Mouse (Mus musculus): Measurements from ENCODE around the gene Ppid. TPM values are rescaled to one million over a fixed set of nuclear protein-coding genes. Genes with fewer than 3 reads are reported as not detected.

Ppid gene
- polyA plus RNA-seq, 1 experiment: 9.6 TPM

DNA sequence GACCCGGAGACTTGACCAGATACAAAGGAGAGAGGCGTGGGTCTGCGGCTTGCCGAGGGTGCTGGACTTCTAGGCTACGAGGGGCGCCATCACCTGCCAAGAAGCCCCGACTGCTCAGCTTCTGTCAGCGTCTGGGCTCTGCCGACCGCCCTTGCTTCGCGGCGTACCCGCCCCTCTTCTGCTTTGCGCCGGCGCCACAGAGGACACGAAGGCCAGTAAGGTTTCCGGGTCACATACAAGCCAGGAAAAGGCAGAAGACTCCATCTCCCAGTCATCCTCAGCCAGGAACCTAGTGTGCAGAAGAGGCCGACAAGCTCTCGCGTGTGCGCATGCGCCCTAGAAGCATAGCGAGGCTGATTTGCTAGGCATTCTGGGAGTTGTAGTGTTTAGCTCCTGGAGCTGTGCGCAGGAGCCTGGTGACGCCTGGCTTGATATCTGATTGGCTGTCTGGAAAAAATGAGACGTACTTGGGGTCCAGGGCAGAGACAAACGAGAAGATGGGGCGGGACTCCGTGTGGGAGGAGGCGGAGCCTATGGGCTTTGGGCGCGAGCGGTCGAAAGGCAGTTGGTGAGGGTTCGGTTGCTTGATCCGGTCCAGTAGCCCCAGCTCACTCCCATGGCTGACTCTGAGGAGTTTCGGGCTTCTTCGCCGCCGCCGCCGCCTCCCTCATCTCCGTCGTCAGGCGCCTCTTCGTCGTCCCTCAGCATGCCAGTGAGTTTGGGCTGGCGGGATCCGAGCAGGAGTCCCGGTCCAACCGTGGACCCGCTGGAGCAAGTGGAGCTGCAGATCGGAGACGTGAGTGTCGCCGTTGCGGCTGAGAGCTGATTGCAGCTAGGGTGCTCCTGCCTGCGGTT lies 37.6 kb downstream of the Ppid start, which contains the start of gene 4930579G24Rik:
TSS of gene 4930579G24Rik (plus strand) at position 519 of the 855 bp plus-strand sequence.
- Histone ChIP-seq H3K4me1 (ENCODE audit: control insufficient read depth, insufficient read depth, low read length) (peaks cover 4% of the 10 kb centered on the region), H3K4me3 (ENCODE audit: insufficient read depth, low read depth, low read length) (peak within 1 kb of the TSS; percentile 66), H3K36me3 (ENCODE audit: control insufficient read depth, insufficient read depth, low read length) (no peaks in the 10 kb centered on the region), H3K27ac (ENCODE audit: insufficient read depth, low read depth, low read length) (peak within 1 kb of the TSS; percentile 73), H3K27me3 (replicated peaks; ENCODE audit: control insufficient read depth, insufficient read depth, low read length) (no peaks in the 10 kb centered on the region)
- TF ChIP-seq POLR2A (IDR thresholded peaks at IDR 0.05; ENCODE audit: low read depth, low read length): peak; percentile 73
- TF ChIP-seq CTCF (conservative IDR thresholded peaks at IDR 0.05; ENCODE audit: insufficient read depth, insufficient read length, low read depth, low read length): no peak
- peak; percentile 99 for DNase-seq
- WGBS: under 1% methylated on average over 60 of the region's 60 CpGs

DNA sequence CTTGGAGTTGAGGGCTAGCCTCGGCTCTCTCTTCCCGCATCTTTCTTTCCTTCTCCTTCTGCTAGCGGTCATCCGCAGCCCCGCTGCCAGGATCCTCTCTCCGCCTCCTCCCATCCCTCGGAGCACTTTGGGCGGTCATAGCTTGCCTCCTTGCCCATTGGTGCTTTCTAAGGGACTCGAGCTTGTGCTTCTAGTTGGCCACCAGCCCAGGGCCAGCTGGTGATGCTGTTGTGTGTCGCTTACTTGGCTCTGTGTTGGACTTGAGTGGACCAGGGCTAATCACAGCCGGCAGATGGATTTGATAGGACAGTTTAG lies 38.2 kb downstream of the Ppid start, which contains the start of gene Etfdh:
TSS of gene Etfdh (minus strand) at position 85 of the 315 bp plus-strand sequence.
- Histone ChIP-seq H3K4me3 (ENCODE audit: insufficient read depth, low read depth, low read length) (peak within 1 kb of the TSS; percentile 66), H3K27me3 (replicated peaks; ENCODE audit: control insufficient read depth, insufficient read depth, low read length) (no peaks in the 10 kb centered on the region), H3K27ac (ENCODE audit: insufficient read depth, low read depth, low read length) (peak within 1 kb of the TSS; percentile 73), H3K36me3 (ENCODE audit: control insufficient read depth, insufficient read depth, low read length) (no peaks in the 10 kb centered on the region), H3K4me1 (ENCODE audit: control insufficient read depth, insufficient read depth, low read length) (peaks cover 4% of the 10 kb centered on the region)
- under 1% methylated on average over 11 of the region's 11 CpGs for WGBS
- DNase-seq: peak; percentile 75
- no peak for TF ChIP-seq POLR2A (IDR thresholded peaks at IDR 0.05; ENCODE audit: low read depth, low read length)
- TF ChIP-seq CTCF (conservative IDR thresholded peaks at IDR 0.05; ENCODE audit: insufficient read depth, insufficient read length, low read depth, low read length): no peak

DNA sequence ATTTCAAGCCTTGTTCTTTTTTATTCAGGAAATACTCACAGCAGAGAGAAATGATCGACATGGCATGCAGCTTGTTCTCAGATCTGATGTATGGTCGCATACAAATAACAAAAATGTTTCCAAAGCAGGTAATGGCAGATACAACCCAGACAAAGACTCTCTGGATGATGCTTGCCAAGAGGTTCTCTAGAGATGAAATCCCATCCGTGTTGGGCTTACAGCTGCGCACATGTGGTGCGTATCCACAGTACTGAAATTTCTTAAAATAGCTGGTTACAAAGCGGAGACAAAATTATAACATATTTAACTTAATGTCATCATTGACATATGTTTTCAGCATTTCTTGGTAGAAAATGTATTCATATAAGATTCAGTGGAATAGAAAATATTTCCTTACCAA lies 61.0 kb downstream of the Ppid start:
- Histone ChIP-seq H3K4me1 (ENCODE audit: control insufficient read depth, insufficient read depth, low read length) (no peaks in the 10 kb centered on the region), H3K4me3 (ENCODE audit: insufficient read depth, low read depth, low read length) (no peak overlapping the region), H3K27ac (ENCODE audit: insufficient read depth, low read depth, low read length) (no peak overlapping the region), H3K27me3 (replicated peaks; ENCODE audit: control insufficient read depth, insufficient read depth, low read length) (no peaks in the 10 kb centered on the region), H3K36me3 (ENCODE audit: control insufficient read depth, insufficient read depth, low read length) (no peaks in the 10 kb centered on the region)
- no peak for DNase-seq
- TF ChIP-seq POLR2A (IDR thresholded peaks at IDR 0.05; ENCODE audit: low read depth, low read length): no peak
- TF ChIP-seq CTCF (conservative IDR thresholded peaks at IDR 0.05; ENCODE audit: insufficient read depth, insufficient read length, low read depth, low read length): no peak
- WGBS: 91% methylated on average over 6 of the region's 6 CpGs

Other genes starting within 250 kb of the Ppid start
- gene Fnip2, start 23.5 kb upstream of the Ppid start, polyA plus RNA-seq (2012; rRNA removed): 18.9 and 20.0 TPM in 2 replicates
- gene 4930579G24Rik, start 37.7 kb downstream of the Ppid start, polyA plus RNA-seq (2012; rRNA removed): 1.1 and 1.2 TPM in 2 replicates
- gene Etfdh, start 38.2 kb downstream of the Ppid start, polyA plus RNA-seq (2012; rRNA removed): 277 and 354 TPM in 2 replicates
- 0.03 and 0.09 TPM in 2 replicates for gene Rxfp1, start 146.5 kb downstream of the Ppid start, polyA plus RNA-seq (2012; rRNA removed)

All from kidney, adult 2 months (tissue).